Mouse (Mus musculus): ENCODE data around the gene Gm2564. TPM values are rescaled to one million over a fixed set of nuclear protein-coding genes. Genes with fewer than 3 reads are reported as not detected.
"Not testable (repeated sequence)": the region's sequence is repeated elsewhere in the genome, so short reads cannot be mapped to it uniquely, and the experiment has no call there.

The Gm2564 gene
- not detected in 2 replicates for polyA plus RNA-seq (2015; fragmentation: Nextera tagmentation; extraction: Ambion mirVana)

- H3K4me2 ChIP-seq; H3K36me3 ChIP-seq; H3K4me1 ChIP-seq; H3K9ac ChIP-seq; H3K27ac ChIP-seq (replicated peaks); H3K27me3 ChIP-seq (replicated peaks); H3K4me3 ChIP-seq; H3K9me3 ChIP-seq; ATAC-seq (ENCODE audit: extremely low read depth, insufficient number of reproducible peaks, low FRiP score, low TSS enrichment): not testable (repeated sequence)
- WGBS: no CpG with 5 or more reads among the region's 8 CpGs
Measured at GRCm38 (mm10) chr4:42629419-42629818, at the start of gene Gm2564. Gm2564 (plus strand) TSS chr4:42629719.

DNA sequence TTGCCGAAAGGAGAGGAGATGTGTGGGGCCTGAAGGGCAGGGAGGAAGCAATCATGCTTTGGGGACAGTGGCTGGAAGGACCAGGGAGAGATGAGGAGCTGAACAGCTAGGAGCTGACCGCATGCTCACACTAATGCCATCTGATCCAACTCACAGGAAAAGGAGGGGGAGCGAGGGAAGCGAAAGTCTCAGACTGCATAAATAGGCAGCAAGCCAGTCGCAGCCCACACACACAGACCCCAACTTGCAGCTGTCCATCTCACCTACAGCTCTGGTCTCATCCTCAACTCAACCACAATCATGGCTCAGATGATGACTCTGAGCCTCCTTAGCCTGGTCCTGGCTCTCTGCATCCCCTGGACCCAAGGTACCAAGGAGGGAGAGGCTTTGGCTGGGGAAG, 17.6 kb upstream of the Gm2564 start, which contains the start of gene Gm10591:
Gene Gm10591 (plus strand): TSS at position 301 of the 400 bp plus-strand sequence.
- no CpG with 5 or more reads among the region's 5 CpGs for WGBS

DNA sequence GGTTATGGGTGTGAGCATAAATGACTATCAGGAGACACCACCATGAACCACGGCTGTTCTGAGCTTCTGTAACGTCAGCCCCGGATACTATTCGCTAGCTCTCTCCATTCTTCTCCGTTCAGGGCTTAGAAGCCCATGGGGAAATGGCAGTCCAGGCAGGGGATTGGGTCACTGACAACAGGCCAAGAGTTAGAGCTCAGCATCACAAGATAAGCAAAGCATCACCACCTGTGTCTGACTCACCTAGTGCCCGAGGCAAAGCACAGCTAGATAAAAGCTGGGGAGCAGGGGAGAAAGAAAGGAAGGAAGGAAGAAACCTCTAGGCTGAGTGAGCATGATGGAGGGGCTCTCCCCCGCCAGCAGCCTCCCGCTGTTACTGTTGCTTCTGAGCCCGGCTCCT, 25.4 kb downstream of the Gm2564 start, which contains the start of gene Ccl27b:
Gene Ccl27b (plus strand): TSS at position 301 of the 400 bp plus-strand sequence.
- not testable (repeated sequence) for H3K4me3 ChIP-seq; H3K36me3 ChIP-seq; H3K27me3 ChIP-seq (replicated peaks); H3K4me1 ChIP-seq; H3K9me3 ChIP-seq; H3K27ac ChIP-seq (replicated peaks); ATAC-seq (ENCODE audit: extremely low read depth, insufficient number of reproducible peaks, low FRiP score, low TSS enrichment); H3K4me2 ChIP-seq; H3K9ac ChIP-seq
- no CpG with 5 or more reads among the region's 9 CpGs for WGBS

More for the DNA sequence above, 17.6 kb upstream of the Gm2564 start, which contains the start of gene Gm10591:
- not testable (repeated sequence) for H3K27ac ChIP-seq (replicated peaks); H3K4me1 ChIP-seq; H3K4me2 ChIP-seq; ATAC-seq (ENCODE audit: extremely low read depth, insufficient number of reproducible peaks, low FRiP score, low TSS enrichment); H3K9me3 ChIP-seq; H3K36me3 ChIP-seq; H3K27me3 ChIP-seq (replicated peaks); H3K4me3 ChIP-seq; H3K9ac ChIP-seq

- H3K9ac ChIP-seq; ATAC-seq (ENCODE audit: extremely low read depth, insufficient number of reproducible peaks, low FRiP score, low TSS enrichment); H3K27ac ChIP-seq (replicated peaks); H3K4me3 ChIP-seq; H3K9me3 ChIP-seq; H3K36me3 ChIP-seq; H3K27me3 ChIP-seq (replicated peaks); H3K4me2 ChIP-seq; H3K4me1 ChIP-seq: not testable (repeated sequence)
- WGBS: no CpG with 5 or more reads among the region's 3 CpGs
Measured at GRCm38 (mm10) chr4:42661793-42662192, 32.3 kb downstream of the Gm2564 start, which contains the start of gene Il11ra2. Il11ra2 (minus strand) TSS chr4:42661893.

DNA sequence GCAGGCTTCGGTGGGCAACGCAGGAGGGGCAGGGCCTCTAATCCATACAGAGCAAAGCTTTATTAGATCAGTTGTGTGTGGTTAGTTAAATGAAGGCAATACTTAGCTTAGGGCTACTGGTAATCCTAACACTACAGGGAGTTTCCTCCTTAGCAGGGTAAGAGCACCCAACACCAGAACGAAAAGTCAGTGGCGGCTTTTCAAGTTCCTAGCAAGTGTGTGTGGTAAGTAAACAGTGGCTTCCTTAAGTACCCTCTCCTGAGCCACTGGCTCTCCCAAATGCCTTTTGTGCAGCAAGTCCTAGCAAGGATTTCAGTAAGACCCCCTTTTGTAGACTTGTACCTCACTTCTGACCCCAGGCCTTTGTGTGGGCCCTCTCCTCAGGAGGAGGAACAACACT, 45.9 kb downstream of the Gm2564 start:
- not testable (repeated sequence) for H3K4me2 ChIP-seq; H3K27me3 ChIP-seq (replicated peaks); ATAC-seq (ENCODE audit: extremely low read depth, insufficient number of reproducible peaks, low FRiP score, low TSS enrichment); H3K36me3 ChIP-seq; H3K4me1 ChIP-seq; H3K9me3 ChIP-seq; H3K4me3 ChIP-seq; H3K27ac ChIP-seq (replicated peaks); H3K9ac ChIP-seq
- no CpG with 5 or more reads among the region's 4 CpGs for WGBS

- H3K4me3 ChIP-seq; H3K9ac ChIP-seq; H3K27ac ChIP-seq (replicated peaks); H3K36me3 ChIP-seq; H3K4me1 ChIP-seq; H3K9me3 ChIP-seq; H3K27me3 ChIP-seq (replicated peaks); ATAC-seq (ENCODE audit: extremely low read depth, insufficient number of reproducible peaks, low FRiP score, low TSS enrichment); H3K4me2 ChIP-seq: not testable (repeated sequence)
- WGBS: no CpG with 5 or more reads among the region's 7 CpGs
Measured at GRCm38 (mm10) chr4:42679365-42679764, 49.8 kb downstream of the Gm2564 start.

DNA sequence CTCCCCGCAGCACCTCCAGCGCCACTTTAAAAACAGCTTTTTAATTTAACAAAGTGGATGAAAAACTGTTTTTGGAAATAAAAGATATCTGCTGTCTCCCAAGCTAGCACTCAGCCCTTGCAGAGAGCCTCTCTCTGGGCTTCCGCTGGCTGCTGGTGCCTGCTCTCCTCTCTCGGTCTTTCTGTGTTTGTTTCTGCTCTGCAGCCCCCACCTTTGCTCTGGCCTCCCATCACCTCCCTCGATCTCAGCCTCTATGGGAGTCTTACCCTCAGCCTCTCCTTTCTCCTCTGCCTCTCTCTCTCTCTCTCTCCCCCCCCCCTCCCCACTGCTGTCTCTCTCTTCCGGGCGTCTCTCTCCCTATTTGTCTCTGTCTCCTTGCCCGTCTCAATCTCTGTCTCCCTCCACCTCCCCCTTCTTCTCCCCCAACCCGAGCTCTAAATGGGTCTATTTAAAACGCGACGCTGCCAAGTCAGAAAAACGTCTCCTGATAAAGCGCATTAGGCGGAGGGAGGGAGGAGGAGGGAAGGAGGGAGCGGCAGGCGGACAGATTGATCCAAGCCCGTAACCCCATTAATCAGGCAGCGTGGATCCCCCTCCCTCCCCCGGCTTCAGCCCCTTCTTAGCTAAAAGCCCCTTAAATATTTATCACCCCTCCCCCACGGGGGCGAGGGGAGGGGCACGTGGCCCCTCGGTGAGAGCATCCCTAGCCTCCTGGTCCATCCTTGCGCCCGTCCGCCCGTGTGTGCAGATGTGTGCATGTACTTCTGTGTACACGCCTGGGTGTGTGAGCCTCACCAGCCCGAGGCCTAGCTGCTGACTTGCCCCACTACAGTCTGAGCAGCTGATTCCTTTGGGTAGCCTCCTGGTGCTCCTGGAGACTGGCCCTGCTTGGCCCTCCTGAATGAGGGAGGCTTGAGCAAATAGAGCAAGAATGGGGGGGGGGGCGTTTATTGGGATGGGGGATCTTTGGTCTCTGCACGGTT, 51.1 kb downstream of the Gm2564 start:
- not testable (repeated sequence) for H3K27me3 ChIP-seq (replicated peaks); H3K9ac ChIP-seq; H3K27ac ChIP-seq (replicated peaks); ATAC-seq (ENCODE audit: extremely low read depth, insufficient number of reproducible peaks, low FRiP score, low TSS enrichment); H3K4me2 ChIP-seq; H3K36me3 ChIP-seq; H3K4me1 ChIP-seq; H3K9me3 ChIP-seq; H3K4me3 ChIP-seq
- WGBS: no CpG with 5 or more reads among the region's 32 CpGs

Other genes starting within 250 kb of the Gm2564 start
- gene Gm21586, start 190.3 kb upstream of the Gm2564 start, polyA plus RNA-seq (2015; fragmentation: Nextera tagmentation; extraction: Ambion mirVana): not detected in 2 replicates
- gene Gm2163, start 163.0 kb upstream of the Gm2564 start, polyA plus RNA-seq (2015; fragmentation: Nextera tagmentation; extraction: Ambion mirVana): 0.07 TPM in 1 of 2 replicates, not detected in the other
- not detected in 2 replicates for gene Fam205a2, start 101.5 kb upstream of the Gm2564 start, polyA plus RNA-seq (2015; fragmentation: Nextera tagmentation; extraction: Ambion mirVana)
- not detected in 2 replicates for gene Gm10591, start 17.5 kb upstream of the Gm2564 start, polyA plus RNA-seq (2015; fragmentation: Nextera tagmentation; extraction: Ambion mirVana)
- not detected in 2 replicates for gene Ccl27b, start 25.5 kb downstream of the Gm2564 start, polyA plus RNA-seq (2015; fragmentation: Nextera tagmentation; extraction: Ambion mirVana)
- not detected in 2 replicates for gene Il11ra2, start 32.2 kb downstream of the Gm2564 start, polyA plus RNA-seq (2015; fragmentation: Nextera tagmentation; extraction: Ambion mirVana)
- gene 4930578G10Rik, start 105.8 kb downstream of the Gm2564 start, polyA plus RNA-seq (2015; fragmentation: Nextera tagmentation; extraction: Ambion mirVana): 0.25 TPM in 1 of 2 replicates, not detected in the other
- gene Ccl19, start 126.9 kb downstream of the Gm2564 start, polyA plus RNA-seq (2015; fragmentation: Nextera tagmentation; extraction: Ambion mirVana): not detected in 2 replicates
- gene Ccl21a, start 144.3 kb downstream of the Gm2564 start, polyA plus RNA-seq (2015; fragmentation: Nextera tagmentation; extraction: Ambion mirVana): 11.9 and 25.4 TPM in 2 replicates
- 0.05 TPM in 1 of 2 replicates, not detected in the other for gene Fam205a1, start 224.2 kb downstream of the Gm2564 start, polyA plus RNA-seq (2015; fragmentation: Nextera tagmentation; extraction: Ambion mirVana)
- 0.06 and 0.13 TPM in 2 replicates for gene Gm12394, start 227.1 kb downstream of the Gm2564 start, polyA plus RNA-seq (2015; fragmentation: Nextera tagmentation; extraction: Ambion mirVana)
- gene Fam205c, start 244.5 kb downstream of the Gm2564 start, polyA plus RNA-seq (2015; fragmentation: Nextera tagmentation; extraction: Ambion mirVana): 0.20 and 0.23 TPM in 2 replicates